Mouse (Mus musculus) lung, postnatal 0 days (tissue): Measurements from ENCODE around the gene Egfem1.

Experiments used
- CTCF ChIP-seq: IDR thresholded peaks from 2 replicates; pipeline ENCODE4 v1.5.1; 2016; ENCODE audit warnings: antibody characterized with exemption, mild to moderate bottlenecking
- EP300 ChIP-seq: IDR thresholded peaks from 2 replicates; pipeline ENCODE4 v1.6.1; 2016; ENCODE audit warnings: antibody characterized with exemption, mild to moderate bottlenecking, control low read depth

GRCm38 (mm10) chr3:29036146-29036545 is 45.7 kb upstream of the Egfem1 start:
- TF ChIP-seq EP300 (no peak), CTCF (peak; percentile 82)
